Comparison of ENCODE assay signal across 8 mouse cellular contexts in genomic region chr6:12350753-12351152, GRCm38 (mm10).
DNase-seq lines count a peak whose midpoint lies in the region; ATAC-seq and TF ChIP-seq lines count a peak whose summit lies in the region.

No protein-coding gene starts in this region.

- no peak overlapping the region for H3K9ac ChIP-seq in intestine, postnatal 0 days (ENCODE audit: low read depth, low read length)
- no peak overlapping the region for H3K9ac ChIP-seq in intestine, embryonic 16.5 days (ENCODE audit: low read depth, low read length)
- H3K9ac ChIP-seq in lung, embryonic 15.5 days: no peak overlapping the region

- DNase-seq in 416B (ENCODE audit: low read depth) (peak; percentile 32), NIH3T3 (ENCODE audit: low read depth) (peak; percentile 80)
- DNase-seq in neural tube, embryonic 10.5 days (ENCODE audit: extremely low spot score, low spot score): no peak
- DNase-seq in c-Kit-positive CD71-positive TER-119-positive erythroid progenitor cells, embryonic 14.5 days (ENCODE audit: low spot score): no peak

- no peaks in the 10 kb centered on the region for H3K36me3 ChIP-seq in intestine, postnatal 0 days (ENCODE audit: control insufficient read depth, insufficient read depth)
- H3K36me3 ChIP-seq in intestine, embryonic 16.5 days (ENCODE audit: control insufficient read depth, insufficient read depth, low read length): no peaks in the 10 kb centered on the region
- no peaks in the 10 kb centered on the region for H3K36me3 ChIP-seq in lung, embryonic 15.5 days

- no peak for ATAC-seq in intestine, postnatal 0 days
- no peak for ATAC-seq in intestine, embryonic 16.5 days
- no peak for ATAC-seq in lung, embryonic 15.5 days (ENCODE audit: borderline replicate concordance, extremely low read depth, low FRiP score, low TSS enrichment)
- ATAC-seq in erythroblast, adult 5-6 weeks (replicated peaks; ENCODE audit: low FRiP score, poor library complexity, severe bottlenecking): no peak

- no peaks in the 10 kb centered on the region for H3K4me1 ChIP-seq in intestine, postnatal 0 days (replicated peaks; ENCODE audit: control insufficient read depth, insufficient read depth, low read length)
- H3K4me1 ChIP-seq in intestine, embryonic 16.5 days (ENCODE audit: control insufficient read depth, insufficient read depth, low read length): no peaks in the 10 kb centered on the region
- no peaks in the 10 kb centered on the region for H3K4me1 ChIP-seq in lung, embryonic 15.5 days

- peak; percentile 60 for TF ChIP-seq CTCF in intestine, postnatal 0 days (IDR thresholded peaks at IDR 0.05; ENCODE audit: low read depth)

- H3K4me3 ChIP-seq in intestine, postnatal 0 days (ENCODE audit: low read depth, low read length): no peak overlapping the region
- no peak overlapping the region for H3K4me3 ChIP-seq in intestine, embryonic 16.5 days (ENCODE audit: low read length)
- no peak overlapping the region for H3K4me3 ChIP-seq in lung, embryonic 15.5 days

- H3K4me2 ChIP-seq in intestine, postnatal 0 days (replicated peaks; ENCODE audit: low read depth): no peak overlapping the region
- no peak overlapping the region for H3K4me2 ChIP-seq in intestine, embryonic 16.5 days (ENCODE audit: low read depth, low read length)
- peak overlapping the region; percentile 18; the same call in 1 of the 2 replicates for H3K4me2 ChIP-seq in lung, embryonic 15.5 days

- H3K9me3 ChIP-seq in intestine, postnatal 0 days (ENCODE audit: control insufficient read depth): no peaks in the 10 kb centered on the region
- H3K9me3 ChIP-seq in intestine, embryonic 16.5 days (ENCODE audit: control insufficient read depth, low read length): no peaks in the 10 kb centered on the region
- no peaks in the 10 kb centered on the region for H3K9me3 ChIP-seq in lung, embryonic 15.5 days

- H3K27ac ChIP-seq in intestine, postnatal 0 days (ENCODE audit: low read depth, low read length): no peak overlapping the region
- no peak overlapping the region for H3K27ac ChIP-seq in intestine, embryonic 16.5 days (ENCODE audit: low read length)
- H3K27ac ChIP-seq in lung, embryonic 15.5 days: no peak overlapping the region

- WGBS in intestine, postnatal 0 days: 36% methylated on average over 5 of the region's 5 CpGs
- 39% methylated on average over 5 of the region's 5 CpGs for WGBS in intestine, embryonic 16.5 days
- 26% methylated on average over 5 of the region's 5 CpGs for WGBS in lung, embryonic 15.5 days

- no peaks in the 10 kb centered on the region for H3K27me3 ChIP-seq in intestine, postnatal 0 days (replicated peaks; ENCODE audit: control insufficient read depth, insufficient read depth, low read length)
- no peaks in the 10 kb centered on the region for H3K27me3 ChIP-seq in intestine, embryonic 16.5 days (replicated peaks; ENCODE audit: control insufficient read depth, insufficient read depth, low read length)
- no peaks in the 10 kb centered on the region for H3K27me3 ChIP-seq in lung, embryonic 15.5 days

Comparison
In these comparisons a context has a peak if more than half of its experiments do, and no peak if none do; other contexts are left out.
1. DNase-seq: peak in 416B (single experiment) and NIH3T3 (single experiment); none in neural tube, embryonic 10.5 days (single experiment) and c-Kit-positive CD71-positive TER-119-positive erythroid progenitor cells, embryonic 14.5 days (single experiment).